Mouse (Mus musculus) forebrain, embryonic 15.5 days (tissue): ENCODE results near the gene Palld. TPM values are rescaled to one million over a fixed set of nuclear protein-coding genes. Genes with fewer than 3 reads are reported as not detected.

ENCODE experiments used
- ATAC-seq: fragments of 200-750 bp; cut with Nextera tagmentation; replicated peaks from 2 replicates; pipeline ENCODE4 v1.8.0; 2017; ENCODE audit warnings: mild to moderate bottlenecking, moderate TSS enrichment, moderate library complexity
- H3K27ac ChIP-seq: fragments of 300-500 bp; sonication (generic); replicated peaks from 2 replicates; pipeline ENCODE4 v1.5.1; 2015; ENCODE audit warnings: mild to moderate bottlenecking, inconsistent platforms
- H3K27me3 ChIP-seq: fragments of 300-500 bp; sonication (generic); 2 replicates; pipeline ENCODE4 v1.6.1; 2015; ENCODE audit warnings: inconsistent platforms
- H3K36me3 ChIP-seq: fragments of 300-500 bp; sonication (generic); 2 replicates; pipeline ENCODE4 v1.6.1; 2015; ENCODE audit warnings: mild to moderate bottlenecking, inconsistent platforms
- H3K4me1 ChIP-seq: fragments of 300-500 bp; sonication (generic); 2 replicates; pipeline ENCODE4 v1.6.1; 2015; ENCODE audit warnings: inconsistent platforms
- H3K4me2 ChIP-seq: fragments of 300-500 bp; sonication (generic); replicated peaks from 2 replicates; pipeline ENCODE4 v1.6.1; 2015; ENCODE audit warnings: mild to moderate bottlenecking, inconsistent platforms
- H3K4me3 ChIP-seq: fragments of 300-500 bp; sonication (generic); 2 replicates; pipeline ENCODE4 v1.5.1; 2015; ENCODE audit warnings: mild to moderate bottlenecking, inconsistent platforms
- H3K9ac ChIP-seq: fragments of 300-500 bp; sonication (generic); replicated peaks from 2 replicates; pipeline ENCODE4 v1.6.1; 2015; ENCODE audit warnings: mild to moderate bottlenecking, inconsistent platforms
- H3K9me3 ChIP-seq: fragments of 300-500 bp; sonication (generic); 2 replicates; pipeline ENCODE4 v1.6.1; 2016; ENCODE audit warnings: inconsistent platforms
- WGBS: fragments of 180-500 bp; shearing (Covaris S2); methylation state at CpG from one replicate; pipeline ENCODE4 v1.1.7; 2015; ENCODE audit warnings: mixed read lengths; 5-methylcytosine and 5-hydroxymethylcytosine counted together
- polyA plus RNA-seq: library from polyadenylated mRNA; unstranded; fragments of >200 nt; fragmentation: Nextera tagmentation; extraction: Ambion mirVana; gene quantifications from 2 replicates; pipeline ENCODE4 v1.2.1, GENCODE M21; 2015

The Palld gene
- polyA plus RNA-seq, 1 experiment from 2014 or later = 19.4 TPM

DNA sequence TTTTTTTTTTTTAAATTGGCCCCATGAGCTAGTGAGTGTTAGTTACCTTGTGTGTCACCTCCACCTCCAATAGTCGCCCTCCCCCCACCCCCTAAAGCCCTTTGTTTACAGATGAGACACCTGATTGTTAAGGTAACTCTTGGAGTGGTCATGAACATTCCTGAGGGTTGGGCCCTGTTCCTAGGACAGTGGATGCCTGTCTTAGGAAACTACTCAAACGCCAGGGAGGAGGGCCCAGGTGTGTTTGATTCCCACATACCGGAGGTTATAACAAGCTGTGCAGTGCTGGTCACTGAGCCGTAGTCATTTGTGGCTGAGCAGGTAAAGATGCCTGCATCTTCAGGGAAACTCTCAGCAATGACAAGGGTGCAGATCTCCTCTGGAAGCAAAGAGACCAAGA, 215.4 kb downstream of the Palld start:
- Histone ChIP-seq H3K4me1 (no peaks in the 10 kb centered on the region; the same call in 1 of the 2 replicates), H3K9ac (no peak overlapping the region), H3K27me3 (no peaks in the 10 kb centered on the region), H3K36me3 (no peaks in the 10 kb centered on the region), H3K27ac (no peak overlapping the region), H3K9me3 (no peaks in the 10 kb centered on the region), H3K4me3 (no peak overlapping the region), H3K4me2 (no peak overlapping the region)
- ATAC-seq = no peak
- 80% methylated on average over 4 of the region's 4 CpGs for WGBS

DNA sequence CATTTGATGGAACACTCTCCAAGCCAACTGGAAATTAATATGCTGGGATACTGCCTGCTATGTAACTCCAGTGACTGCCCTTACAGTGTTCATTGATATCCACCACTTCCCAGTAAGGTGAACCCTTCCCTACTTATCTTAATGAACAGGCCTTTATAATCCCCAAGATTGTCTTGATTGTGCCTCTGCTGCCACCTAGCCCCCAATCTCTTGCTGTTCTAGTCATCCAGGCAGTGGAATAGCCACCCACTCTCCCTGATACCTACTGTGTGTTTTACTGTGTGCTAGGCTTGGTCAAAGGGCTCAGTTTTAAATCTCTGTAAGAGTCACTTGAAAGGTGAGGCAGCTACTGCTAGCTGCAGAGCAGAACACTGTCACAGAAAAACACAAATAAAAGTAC, 216.2 kb downstream of the Palld start:
- H3K36me3 ChIP-seq = no peaks in the 10 kb centered on the region
- H3K9me3 ChIP-seq = no peaks in the 10 kb centered on the region
- no peak overlapping the region for H3K4me2 ChIP-seq
- H3K4me1 ChIP-seq = no peaks in the 10 kb centered on the region; the same call in 1 of the 2 replicates
- no peak overlapping the region for H3K27ac ChIP-seq
- H3K27me3 ChIP-seq = no peaks in the 10 kb centered on the region
- H3K9ac ChIP-seq = no peak overlapping the region
- ATAC-seq = 0 out of 2 replicates have a peak, but pooled peaks have one; percentile 35
- H3K4me3 ChIP-seq = no peak overlapping the region

DNA sequence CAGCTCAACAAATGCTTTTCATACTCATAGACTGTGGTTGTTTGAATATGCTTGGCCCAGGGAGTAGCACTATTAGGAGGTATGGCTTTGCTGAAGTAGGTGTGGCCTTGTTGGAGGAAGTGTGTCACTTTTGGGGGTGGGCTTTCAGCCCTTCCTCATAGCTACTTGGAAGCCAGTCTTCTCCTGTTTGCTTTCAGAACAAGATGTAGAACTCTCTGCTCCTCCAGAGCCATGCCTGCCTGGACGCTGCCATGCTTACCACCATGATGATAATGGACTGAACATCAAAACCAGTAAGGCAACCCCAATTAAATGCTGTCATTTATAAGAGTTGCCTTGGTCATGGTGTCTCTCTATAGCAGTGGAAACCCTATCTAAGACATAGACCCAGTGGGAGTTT, 217.2 kb downstream of the Palld start:
- no peak for ATAC-seq
- no peak overlapping the region for H3K9ac ChIP-seq
- no peak overlapping the region for H3K4me2 ChIP-seq
- no peaks in the 10 kb centered on the region for H3K9me3 ChIP-seq
- WGBS = 94% methylated on average over 1 of the region's 1 CpGs
- H3K4me3 ChIP-seq = no peak overlapping the region
- no peaks in the 10 kb centered on the region for H3K36me3 ChIP-seq
- H3K4me1 ChIP-seq = no peaks in the 10 kb centered on the region
- H3K27me3 ChIP-seq = no peaks in the 10 kb centered on the region
- no peak overlapping the region for H3K27ac ChIP-seq

DNA sequence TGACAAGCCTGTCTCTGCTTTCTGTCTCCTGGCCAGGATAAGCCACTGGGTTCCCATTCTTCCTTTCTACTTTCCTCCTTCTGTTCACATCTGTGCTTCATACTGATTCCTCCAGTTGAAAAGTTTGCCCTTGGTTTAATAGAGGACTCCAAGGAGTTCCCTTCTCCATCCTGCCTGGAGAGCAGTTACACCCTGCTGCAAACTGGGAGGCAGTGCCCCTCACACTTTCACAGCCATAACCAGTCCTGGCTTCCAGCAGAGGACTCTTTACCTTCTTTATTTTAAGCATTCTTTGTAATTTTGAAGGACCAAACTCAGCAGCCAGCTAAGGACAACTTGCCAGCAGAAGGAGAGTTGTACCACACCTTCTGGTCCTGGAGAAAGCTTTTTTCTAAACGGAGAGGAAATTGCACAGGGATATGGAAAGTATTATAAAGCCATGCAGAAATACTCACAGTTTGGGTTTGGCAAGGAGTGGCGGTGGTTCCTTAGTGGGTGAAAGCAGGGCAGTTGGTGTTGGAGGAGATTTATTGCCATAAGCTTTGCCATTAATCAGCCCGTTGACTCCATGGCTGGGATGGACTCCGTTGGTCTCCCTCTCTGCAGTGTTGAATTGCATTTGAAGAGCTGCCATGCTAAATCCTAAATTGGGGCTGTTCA, 218.1 kb downstream of the Palld start:
- H3K4me3 ChIP-seq = no peak overlapping the region
- no peaks in the 10 kb centered on the region for H3K9me3 ChIP-seq
- ATAC-seq = no peak
- H3K4me2 ChIP-seq = no peak overlapping the region
- H3K36me3 ChIP-seq = no peaks in the 10 kb centered on the region
- H3K9ac ChIP-seq = no peak overlapping the region
- no peak overlapping the region for H3K27ac ChIP-seq
- 95% methylated on average over 4 of the region's 4 CpGs for WGBS
- no peaks in the 10 kb centered on the region for H3K4me1 ChIP-seq
- H3K27me3 ChIP-seq = no peaks in the 10 kb centered on the region

DNA sequence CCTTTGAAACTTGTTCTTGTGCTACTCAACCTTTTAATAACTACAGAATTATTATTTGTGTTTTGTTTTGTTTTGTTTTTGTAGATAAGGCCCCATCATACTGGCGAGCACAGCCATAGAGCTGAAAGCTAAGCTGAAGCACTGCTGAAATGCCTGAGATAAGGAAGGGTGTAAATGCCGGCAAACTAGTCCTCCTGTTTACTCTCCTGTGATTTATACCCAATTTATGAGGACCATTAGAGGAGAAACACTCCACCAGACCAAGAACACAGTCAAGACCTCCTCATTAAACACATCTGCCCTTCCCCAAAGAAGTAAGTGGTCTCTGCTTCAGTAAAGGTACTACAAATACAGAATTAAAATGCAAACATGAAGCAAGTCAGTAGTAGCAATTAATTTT, 219.6 kb downstream of the Palld start:
- Histone ChIP-seq H3K36me3 (no peaks in the 10 kb centered on the region), H3K4me3 (no peak overlapping the region), H3K27ac (no peak overlapping the region), H3K9ac (no peak overlapping the region), H3K27me3 (no peaks in the 10 kb centered on the region), H3K4me1 (no peaks in the 10 kb centered on the region), H3K4me2 (no peak overlapping the region), H3K9me3 (no peaks in the 10 kb centered on the region)
- ATAC-seq = no peak
- 91% methylated on average over 2 of the region's 2 CpGs for WGBS

DNA sequence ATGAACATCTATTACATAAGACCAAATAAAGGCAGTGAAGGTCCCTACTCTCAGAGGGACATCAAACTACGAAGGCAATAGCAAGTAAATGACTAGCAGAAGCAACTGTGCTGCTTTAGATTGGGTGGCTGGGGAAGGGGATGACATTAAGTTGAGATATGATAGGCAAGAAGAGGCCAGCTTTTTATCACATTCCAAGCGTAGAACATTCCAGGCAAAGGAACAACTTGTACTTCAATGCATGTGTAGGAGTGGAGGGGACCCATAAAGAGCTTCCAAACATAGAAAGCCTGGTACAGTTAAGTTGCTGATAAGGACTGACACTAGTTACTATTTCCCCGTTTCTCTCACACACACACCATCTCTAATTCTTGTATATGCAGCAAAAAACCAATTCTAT, 221.3 kb downstream of the Palld start:
- Histone ChIP-seq H3K9ac (no peak overlapping the region), H3K36me3 (no peaks in the 10 kb centered on the region), H3K4me2 (no peak overlapping the region), H3K27me3 (no peaks in the 10 kb centered on the region), H3K9me3 (no peaks in the 10 kb centered on the region), H3K4me3 (no peak overlapping the region), H3K4me1 (no peaks in the 10 kb centered on the region), H3K27ac (no peak overlapping the region)
- 96% methylated on average over 3 of the region's 3 CpGs for WGBS
- ATAC-seq = no peak

DNA sequence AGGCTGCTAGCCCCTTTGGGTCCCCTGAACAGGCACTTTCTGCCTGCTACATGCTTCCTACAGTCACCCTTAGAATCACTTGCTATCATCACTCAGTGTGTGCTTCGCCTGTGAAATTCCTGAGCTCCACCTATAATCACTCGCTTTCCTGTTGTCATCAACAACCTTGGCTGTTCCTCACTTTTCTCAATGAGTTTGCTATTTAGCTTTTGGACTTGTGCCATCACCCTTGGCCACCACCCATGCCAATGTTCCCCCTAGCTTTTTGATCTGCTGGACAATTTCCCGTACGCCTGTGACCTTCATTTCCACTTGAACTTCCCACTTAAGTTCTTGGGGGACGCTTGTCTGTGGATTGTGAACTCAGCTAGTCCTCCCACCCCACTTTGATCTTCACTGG, 225.3 kb downstream of the Palld start:
- no peak overlapping the region for H3K27ac ChIP-seq
- H3K4me1 ChIP-seq = no peaks in the 10 kb centered on the region
- H3K9ac ChIP-seq = no peak overlapping the region
- no peaks in the 10 kb centered on the region for H3K36me3 ChIP-seq
- H3K4me3 ChIP-seq = no peak overlapping the region
- no peak overlapping the region for H3K4me2 ChIP-seq
- WGBS = 86% methylated on average over 5 of the region's 5 CpGs
- no peaks in the 10 kb centered on the region for H3K27me3 ChIP-seq
- ATAC-seq = no peak
- H3K9me3 ChIP-seq = no peaks in the 10 kb centered on the region

DNA sequence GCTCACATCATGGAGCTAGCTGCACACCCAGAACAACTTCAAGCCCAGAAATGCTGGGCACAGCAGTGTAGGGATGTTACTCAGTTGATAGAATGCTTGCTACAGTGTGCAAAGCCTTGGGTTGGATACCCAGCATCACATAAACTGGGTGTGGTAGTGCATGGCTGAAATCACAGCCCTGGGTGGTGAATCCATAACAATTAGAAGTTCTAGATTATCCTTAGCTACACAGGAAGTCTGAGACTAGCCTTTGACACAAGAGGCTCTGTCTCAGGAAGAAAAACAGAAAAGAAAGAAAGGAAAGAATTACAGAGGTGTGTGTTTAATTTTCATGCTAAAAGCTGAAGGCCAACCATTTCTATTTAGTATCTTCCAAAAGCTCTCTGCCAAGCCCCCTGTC, 231.3 kb downstream of the Palld start:
- no peak overlapping the region for H3K4me2 ChIP-seq
- H3K27me3 ChIP-seq = no peaks in the 10 kb centered on the region
- H3K9me3 ChIP-seq = no peaks in the 10 kb centered on the region
- no peaks in the 10 kb centered on the region for H3K4me1 ChIP-seq
- no peak overlapping the region for H3K4me3 ChIP-seq
- ATAC-seq = no peak
- no peak overlapping the region for H3K9ac ChIP-seq
- no peak overlapping the region for H3K27ac ChIP-seq
- no peaks in the 10 kb centered on the region for H3K36me3 ChIP-seq

DNA sequence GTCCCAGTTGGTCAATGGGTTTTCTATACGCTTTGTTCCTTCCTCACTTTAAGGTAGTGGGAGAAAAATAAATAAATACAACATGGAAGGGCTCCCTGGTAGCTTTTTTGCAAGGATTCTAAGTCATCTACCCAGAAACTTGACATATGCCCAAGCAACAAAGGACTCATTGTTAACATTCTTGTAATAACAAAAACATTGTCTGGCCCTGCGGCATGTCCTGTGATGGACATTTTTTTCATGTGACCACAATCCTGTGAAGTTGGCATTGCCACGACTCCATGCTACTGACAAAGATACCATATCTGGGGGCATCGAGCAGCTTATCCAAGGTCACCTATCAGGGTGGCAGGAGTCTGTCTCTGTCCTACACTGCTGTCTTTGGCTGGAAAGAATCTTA, 232.1 kb downstream of the Palld start:
- Histone ChIP-seq H3K9me3 (no peaks in the 10 kb centered on the region), H3K4me3 (no peak overlapping the region), H3K4me1 (no peaks in the 10 kb centered on the region), H3K27ac (no peak overlapping the region), H3K27me3 (no peaks in the 10 kb centered on the region), H3K9ac (no peak overlapping the region), H3K36me3 (no peaks in the 10 kb centered on the region), H3K4me2 (no peak overlapping the region)
- ATAC-seq = no peak
- WGBS = 80% methylated on average over 4 of the region's 4 CpGs

DNA sequence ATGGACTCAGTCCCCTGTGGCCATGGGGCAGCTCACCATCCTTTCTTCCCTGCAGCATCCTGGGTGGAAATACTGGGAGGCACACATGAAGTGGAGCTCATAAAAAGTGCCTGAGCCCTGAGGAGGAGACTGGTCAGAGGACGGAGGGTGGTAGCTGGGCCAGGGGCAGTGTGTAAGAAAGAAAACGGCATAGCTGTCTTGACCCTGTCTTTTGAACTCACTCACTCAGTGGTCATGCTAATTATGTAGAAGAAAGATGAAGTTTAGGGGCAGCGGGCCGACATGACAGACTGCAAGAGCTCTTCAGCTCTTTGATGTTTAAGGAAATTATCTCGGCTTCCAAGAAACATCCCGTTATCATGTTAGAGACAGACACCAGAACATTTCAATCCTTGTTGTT, 235.6 kb downstream of the Palld start:
- ATAC-seq = no peak
- Histone ChIP-seq H3K4me3 (no peak overlapping the region), H3K36me3 (no peaks in the 10 kb centered on the region), H3K9me3 (no peaks in the 10 kb centered on the region), H3K27ac (no peak overlapping the region), H3K4me2 (no peak overlapping the region), H3K9ac (no peak overlapping the region), H3K27me3 (no peaks in the 10 kb centered on the region), H3K4me1 (no peaks in the 10 kb centered on the region)
- 47% methylated on average over 6 of the region's 6 CpGs for WGBS

DNA sequence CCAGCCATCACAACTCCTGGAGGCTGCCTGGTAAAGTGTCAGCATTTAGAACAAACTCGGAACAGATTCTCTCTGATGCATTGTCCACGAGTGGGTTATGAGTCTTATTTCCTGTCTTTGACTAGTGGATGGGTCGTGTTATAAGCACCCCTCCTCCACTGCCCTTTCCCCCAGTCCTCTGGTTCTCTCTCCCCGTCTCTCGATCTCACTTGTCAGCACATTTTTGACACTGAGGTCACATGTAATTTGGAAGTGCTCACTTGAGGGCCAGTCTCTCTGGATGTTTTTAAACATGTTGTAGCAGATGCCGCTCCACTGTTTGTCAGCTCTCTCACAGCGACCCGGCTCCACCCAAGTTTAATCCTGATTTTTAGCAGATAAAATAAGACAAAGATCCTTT, 237.5 kb downstream of the Palld start:
- Histone ChIP-seq H3K27ac (no peak overlapping the region), H3K9ac (no peak overlapping the region), H3K9me3 (no peaks in the 10 kb centered on the region), H3K4me2 (no peak overlapping the region), H3K4me1 (no peaks in the 10 kb centered on the region), H3K36me3 (no peaks in the 10 kb centered on the region), H3K27me3 (no peaks in the 10 kb centered on the region), H3K4me3 (no peak overlapping the region)
- ATAC-seq = no peak
- 60% methylated on average over 8 of the region's 8 CpGs for WGBS

DNA sequence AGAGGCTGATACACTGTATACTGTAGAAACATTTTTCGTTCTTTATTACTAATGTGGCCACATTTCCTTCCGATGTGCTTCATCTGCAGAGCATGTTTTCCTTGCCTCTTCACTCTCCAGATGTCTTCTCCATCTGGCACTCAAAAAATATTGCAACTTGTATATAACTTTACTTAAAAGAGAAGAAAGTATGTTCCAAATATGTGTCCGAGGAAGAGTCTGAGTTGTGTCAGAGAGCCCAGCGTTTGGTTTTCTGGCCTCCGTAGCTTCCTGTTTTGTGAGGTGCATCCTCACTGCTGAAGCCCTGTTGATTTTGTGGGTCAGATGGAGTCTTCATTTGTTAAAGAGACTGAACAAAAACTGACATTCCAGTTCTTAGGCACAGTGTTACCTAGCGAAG, 238.3 kb downstream of the Palld start:
- Histone ChIP-seq H3K27me3 (no peaks in the 10 kb centered on the region), H3K36me3 (no peaks in the 10 kb centered on the region)
- ATAC-seq = no peak

DNA sequence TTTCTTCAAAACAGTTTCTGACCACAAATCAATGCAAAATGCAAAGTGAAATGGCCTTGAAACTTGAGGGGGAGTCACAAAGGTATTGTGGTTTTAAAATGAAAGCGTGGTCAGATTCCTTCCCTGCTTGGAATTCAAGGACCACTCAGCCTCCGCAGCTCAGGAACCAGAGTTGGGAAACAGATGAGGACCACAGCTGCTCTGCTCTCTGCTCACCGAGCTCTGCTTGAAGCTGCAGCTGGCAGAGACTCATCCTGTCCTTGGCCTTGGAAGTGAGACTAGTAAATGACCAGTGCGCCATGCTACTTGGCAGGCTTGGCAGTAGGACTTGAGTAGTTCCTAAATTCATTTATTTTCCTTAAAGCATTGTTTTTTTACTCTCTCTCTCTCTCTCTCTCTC, 239.7 kb downstream of the Palld start:
- Histone ChIP-seq H3K27ac (no peak overlapping the region), H3K4me3 (no peak overlapping the region), H3K36me3 (no peaks in the 10 kb centered on the region), H3K4me2 (no peak overlapping the region), H3K4me1 (no peaks in the 10 kb centered on the region), H3K9me3 (no peaks in the 10 kb centered on the region), H3K27me3 (no peaks in the 10 kb centered on the region), H3K9ac (no peak overlapping the region)
- 90% methylated on average over 4 of the region's 4 CpGs for WGBS
- no peak for ATAC-seq

More for the DNA sequence above, 238.3 kb downstream of the Palld start:
- Histone ChIP-seq H3K4me3 (no peak overlapping the region), H3K27ac (no peak overlapping the region), H3K4me1 (no peaks in the 10 kb centered on the region), H3K9ac (no peak overlapping the region), H3K4me2 (no peak overlapping the region), H3K9me3 (no peaks in the 10 kb centered on the region)
- 81% methylated on average over 6 of the region's 6 CpGs for WGBS
